Mouse (Mus musculus) liver, embryonic 16.5 days (tissue): Measurements from ENCODE around the gene Fam104a. TPM values are rescaled to one million over a fixed set of nuclear protein-coding genes. Genes with fewer than 3 reads are reported as not detected.
A peak's percentile ranks its signal among the peaks of the same experiment; 100 is the strongest.

Source experiments
- ATAC-seq: fragments of 200-750 bp; cut with Nextera tagmentation; 2 replicates; pipeline ENCODE4 v1.8.0; 2017; ENCODE audit warnings: low read depth, mild to moderate bottlenecking, moderate number of reproducible peaks, moderate library complexity
- H3K27ac ChIP-seq: fragments of 300-500 bp; sonication (generic); 2 replicates; pipeline ENCODE4 v1.5.1; 2014; ENCODE audit warnings: mild to moderate bottlenecking, low read length
- H3K27me3 ChIP-seq: fragments of 300-500 bp; sonication (generic); 2 replicates; pipeline ENCODE4 v1.6.1; 2014; ENCODE audit warnings: low read depth, low read length, mixed read lengths; ENCODE audit not compliant: control insufficient read depth, insufficient read depth
- H3K36me3 ChIP-seq: fragments of 300-500 bp; sonication (generic); 2 replicates; pipeline ENCODE4 v1.6.1; 2014; ENCODE audit warnings: mild to moderate bottlenecking; ENCODE audit not compliant: control insufficient read depth, insufficient read depth
- H3K4me1 ChIP-seq: fragments of 300-500 bp; sonication (generic); 2 replicates; pipeline ENCODE4 v1.6.1; 2014; ENCODE audit warnings: low read depth, low read length, mixed read lengths; ENCODE audit not compliant: control insufficient read depth
- H3K4me2 ChIP-seq: fragments of 300-500 bp; sonication (generic); 2 replicates; pipeline ENCODE4 v1.6.1; 2014; ENCODE audit warnings: low read depth, low read length, mixed read lengths
- H3K4me3 ChIP-seq: fragments of 300-500 bp; sonication (generic); 2 replicates; pipeline ENCODE4 v1.5.1; 2014; ENCODE audit warnings: low read depth, mild to moderate bottlenecking, low read length
- H3K9ac ChIP-seq: fragments of 300-500 bp; sonication (generic); 2 replicates; pipeline ENCODE4 v1.6.1; 2014; ENCODE audit warnings: low read depth, low read length
- H3K9me3 ChIP-seq: fragments of 300-500 bp; sonication (generic); replicated peaks from 2 replicates; pipeline ENCODE4 v1.6.1; 2016; ENCODE audit warnings: low read length; ENCODE audit not compliant: control insufficient read depth
- WGBS: fragments of 180-500 bp; shearing (Covaris S2); extraction: QIAGEN DNeasy Blood & Tissue Kit; methylation state at CpG from one replicate; pipeline ENCODE4 v1.1.7; 2014; ENCODE audit not compliant: insufficient replicate concordance; 5-methylcytosine and 5-hydroxymethylcytosine counted together
- polyA plus RNA-seq: library from polyadenylated mRNA; unstranded; fragments of >200 nt; fragmentation: Nextera tagmentation; extraction: Ambion mirVana; gene quantifications from 2 replicates; pipeline ENCODE4 v1.2.1, GENCODE M21; 2015

The Fam104a gene
- polyA plus RNA-seq, 1 experiment from 2014 or later = 39.2 TPM

DNA sequence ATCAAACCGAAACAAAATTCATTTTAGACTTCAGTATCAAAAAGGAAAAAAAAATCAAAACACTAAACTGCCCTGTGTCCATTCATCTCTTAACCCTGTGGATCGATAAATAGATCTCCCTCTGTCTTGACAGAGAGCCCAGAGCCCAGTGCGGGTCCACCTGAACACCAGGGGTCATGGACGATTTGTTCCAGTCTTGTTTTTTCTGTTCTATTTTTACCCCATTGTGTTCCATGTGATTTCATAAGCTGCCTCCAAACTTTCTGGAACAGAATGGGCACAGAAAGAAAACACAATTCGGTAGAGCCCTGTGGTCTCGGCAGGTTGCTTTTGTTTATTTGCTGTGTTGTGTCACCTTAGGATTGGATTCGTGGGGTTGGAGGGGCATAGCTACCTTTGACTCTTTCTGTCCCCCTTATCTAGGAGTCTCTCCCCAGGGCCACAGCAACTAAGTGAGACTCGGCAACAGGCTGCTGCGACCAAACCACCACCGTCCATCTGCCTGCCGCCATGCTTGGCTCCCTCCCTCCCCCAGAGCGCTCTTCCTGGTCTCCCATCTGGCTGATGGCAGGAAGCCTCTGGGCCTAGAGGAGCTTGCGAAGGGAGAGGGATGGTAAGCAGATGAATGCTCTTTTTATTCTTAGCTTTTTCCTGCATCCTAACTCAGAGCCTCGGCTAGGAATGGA, 38.6 kb upstream of the Fam104a start:
- no peak overlapping the region for H3K27ac ChIP-seq
- H3K9ac ChIP-seq = no peak overlapping the region
- H3K4me2 ChIP-seq = peak overlapping the region; percentile 7; the same call in 1 of the 2 replicates
- no peak overlapping the region for H3K4me3 ChIP-seq
- WGBS = 58% methylated on average over 14 of the region's 14 CpGs
- H3K4me1 ChIP-seq = no peaks in the 10 kb centered on the region; the same call in 1 of the 2 replicates
- no peaks in the 10 kb centered on the region for H3K27me3 ChIP-seq
- no peaks in the 10 kb centered on the region for H3K9me3 ChIP-seq
- peaks cover 13% of the 10 kb centered on the region for H3K36me3 ChIP-seq
- ATAC-seq = peak; percentile 47; the same call in 1 of the 2 replicates

DNA sequence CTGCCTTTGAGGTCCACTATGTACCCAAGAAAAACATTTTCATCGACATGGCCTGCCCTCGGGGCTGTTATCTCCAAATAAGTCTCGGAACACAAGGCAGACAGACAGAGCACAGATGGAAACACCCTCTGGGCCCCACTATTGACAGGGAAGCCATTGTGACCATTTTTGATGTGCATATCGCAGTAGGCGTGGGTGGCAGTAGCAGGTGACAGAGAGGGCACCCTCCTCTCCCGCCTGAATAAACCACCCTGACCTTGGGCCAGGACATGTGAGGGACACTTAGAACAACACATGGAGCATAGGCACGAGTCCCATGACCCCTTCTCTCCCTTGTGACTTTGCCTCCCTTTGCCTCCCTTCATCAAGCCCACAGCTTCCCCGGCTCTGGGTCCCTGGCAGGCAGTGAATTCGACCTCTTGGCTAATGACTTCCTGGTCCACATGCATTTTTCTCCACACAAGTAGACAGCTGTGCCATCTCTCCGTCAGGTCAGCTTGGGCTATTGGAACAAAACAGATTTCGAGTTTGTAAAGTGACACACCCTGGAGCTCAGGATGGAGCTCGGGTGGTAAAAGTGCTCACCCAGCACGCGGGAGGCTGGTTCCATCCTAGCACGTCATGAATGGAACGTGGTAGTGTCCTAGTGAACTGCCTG, 33.9 kb upstream of the Fam104a start:
- Histone ChIP-seq H3K4me2 (no peak overlapping the region), H3K27ac (no peak overlapping the region), H3K27me3 (no peaks in the 10 kb centered on the region), H3K9me3 (no peaks in the 10 kb centered on the region), H3K4me3 (no peak overlapping the region), H3K36me3 (no peaks in the 10 kb centered on the region), H3K9ac (no peak overlapping the region), H3K4me1 (no peaks in the 10 kb centered on the region; the same call in 1 of the 2 replicates)
- WGBS = 54% methylated on average over 16 of the region's 16 CpGs
- no peak for ATAC-seq

DNA sequence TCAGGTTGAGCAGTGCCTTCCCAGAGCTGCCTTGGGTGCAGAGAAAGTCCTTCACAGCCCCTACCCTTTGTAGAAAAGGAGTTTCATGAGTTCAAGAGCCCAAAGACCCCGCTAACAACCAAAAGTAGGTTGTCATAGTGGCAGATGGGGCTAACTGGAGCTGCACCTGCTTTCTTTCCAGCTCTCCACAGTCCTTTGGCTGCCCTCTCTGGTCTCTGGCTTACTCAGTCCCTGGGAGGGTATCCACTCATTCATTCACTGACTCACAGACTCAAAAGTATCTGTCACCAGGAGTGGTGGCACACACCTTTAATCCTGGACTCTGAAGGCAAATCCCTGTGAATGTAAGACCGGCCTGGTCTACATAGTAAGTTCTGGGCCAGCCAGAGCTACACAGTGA, 32.2 kb upstream of the Fam104a start:
- H3K4me2 ChIP-seq = no peak overlapping the region
- H3K36me3 ChIP-seq = no peaks in the 10 kb centered on the region
- no peaks in the 10 kb centered on the region for H3K4me1 ChIP-seq
- no peaks in the 10 kb centered on the region for H3K27me3 ChIP-seq
- H3K4me3 ChIP-seq = no peak overlapping the region
- H3K9me3 ChIP-seq = no peaks in the 10 kb centered on the region
- ATAC-seq = no peak
- H3K9ac ChIP-seq = no peak overlapping the region
- WGBS = 73% methylated on average over 2 of the region's 2 CpGs
- H3K27ac ChIP-seq = no peak overlapping the region

DNA sequence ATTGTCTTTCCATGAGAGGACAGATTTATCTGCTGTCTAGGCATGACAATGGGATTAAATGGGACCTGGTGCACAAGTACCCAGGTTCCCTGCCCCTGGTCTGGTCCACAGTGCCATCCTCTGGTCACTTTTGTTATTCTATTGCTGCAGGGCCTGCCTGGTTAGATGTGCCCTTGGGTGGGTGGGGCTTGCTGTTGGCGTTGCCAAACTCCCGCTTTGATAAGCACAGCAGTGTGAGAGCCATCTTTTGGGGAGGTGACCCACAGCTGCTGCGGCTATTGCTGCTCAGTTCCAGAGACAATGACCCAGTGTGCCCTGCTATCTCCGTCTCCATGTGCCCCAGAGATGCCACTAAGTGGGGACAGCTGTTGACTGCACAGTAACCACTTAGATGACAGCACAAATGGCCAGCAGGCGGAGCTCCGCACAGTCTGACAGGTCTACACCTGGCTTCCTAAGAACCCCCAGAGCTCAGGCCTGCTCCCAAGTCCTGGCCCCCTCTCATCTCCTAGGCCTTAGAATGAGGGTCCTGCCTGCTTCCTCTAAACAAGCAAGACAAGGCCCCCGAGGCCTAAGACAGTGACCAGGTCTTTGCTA, 31.2 kb upstream of the Fam104a start:
- peak; percentile 30; the same call in 1 of the 2 replicates for ATAC-seq
- Histone ChIP-seq H3K4me2 (no peak overlapping the region), H3K4me3 (no peak overlapping the region), H3K9ac (no peak overlapping the region), H3K4me1 (no peaks in the 10 kb centered on the region), H3K27ac (no peak overlapping the region), H3K9me3 (no peaks in the 10 kb centered on the region), H3K27me3 (peaks cover 3% of the 10 kb centered on the region), H3K36me3 (no peaks in the 10 kb centered on the region)
- 48% methylated on average over 7 of the region's 7 CpGs for WGBS

DNA sequence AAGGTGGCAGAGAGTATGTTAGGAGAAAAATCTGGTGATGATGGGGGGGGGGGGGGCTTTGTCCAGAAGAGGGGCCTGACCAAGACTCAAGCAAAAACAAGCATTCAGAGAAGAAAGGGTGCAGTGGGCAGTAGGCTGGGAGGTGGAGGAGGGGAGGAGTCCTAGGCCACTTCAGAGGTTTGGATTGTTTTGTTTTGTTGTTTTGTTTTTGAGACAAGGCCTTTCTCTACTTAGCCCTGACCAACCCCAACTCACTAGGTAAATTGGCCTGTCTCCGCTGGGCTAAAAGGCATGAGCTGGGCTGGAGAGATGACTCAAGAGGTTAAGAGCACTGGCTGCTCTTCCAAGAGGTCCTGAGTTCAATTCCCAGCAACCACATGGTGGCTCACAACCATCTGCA, 27.1 kb upstream of the Fam104a start:
- Histone ChIP-seq H3K36me3 (no peaks in the 10 kb centered on the region), H3K27me3 (peaks cover 15% of the 10 kb centered on the region), H3K27ac (no peak overlapping the region), H3K4me1 (no peaks in the 10 kb centered on the region), H3K9ac (no peak overlapping the region), H3K4me2 (no peak overlapping the region), H3K9me3 (no peaks in the 10 kb centered on the region), H3K4me3 (no peak overlapping the region)
- ATAC-seq = no peak
- 71% methylated on average over 1 of the region's 1 CpGs for WGBS

DNA sequence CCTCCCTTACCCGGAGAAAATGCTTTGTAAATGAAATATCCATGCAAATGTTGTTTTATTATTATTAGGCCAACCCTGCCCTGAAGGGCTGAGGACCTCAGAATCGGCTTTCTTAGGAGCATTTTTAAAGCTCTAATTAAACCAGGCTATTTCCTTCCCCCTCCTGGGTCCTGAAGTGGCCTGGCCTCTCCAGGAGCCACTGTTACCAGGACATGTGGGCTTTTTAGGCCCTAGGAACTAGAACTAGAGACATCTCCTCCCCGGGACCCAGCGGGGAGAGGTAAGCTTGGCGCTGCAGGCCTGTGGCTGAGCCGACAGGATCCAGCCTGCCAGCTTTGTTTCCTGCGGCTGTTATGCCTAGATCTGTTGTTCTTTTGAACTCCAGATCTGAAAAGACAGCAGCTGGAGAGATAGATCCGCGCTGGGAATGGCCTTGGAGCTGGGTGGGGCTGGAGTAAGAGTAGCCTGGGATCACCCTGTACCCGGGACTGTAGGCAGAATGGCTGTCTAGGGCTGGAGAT, 26.4 kb upstream of the Fam104a start:
- H3K4me3 ChIP-seq = no peak overlapping the region
- no peak for ATAC-seq
- H3K9ac ChIP-seq = peak overlapping the region; percentile 20; the same call in 1 of the 2 replicates
- H3K4me2 ChIP-seq = no peak overlapping the region
- H3K9me3 ChIP-seq = no peaks in the 10 kb centered on the region
- H3K27me3 ChIP-seq = peaks cover 15% of the 10 kb centered on the region
- no peak overlapping the region for H3K27ac ChIP-seq
- H3K4me1 ChIP-seq = no peaks in the 10 kb centered on the region
- H3K36me3 ChIP-seq = no peaks in the 10 kb centered on the region
- 16% methylated on average over 10 of the region's 10 CpGs for WGBS

DNA sequence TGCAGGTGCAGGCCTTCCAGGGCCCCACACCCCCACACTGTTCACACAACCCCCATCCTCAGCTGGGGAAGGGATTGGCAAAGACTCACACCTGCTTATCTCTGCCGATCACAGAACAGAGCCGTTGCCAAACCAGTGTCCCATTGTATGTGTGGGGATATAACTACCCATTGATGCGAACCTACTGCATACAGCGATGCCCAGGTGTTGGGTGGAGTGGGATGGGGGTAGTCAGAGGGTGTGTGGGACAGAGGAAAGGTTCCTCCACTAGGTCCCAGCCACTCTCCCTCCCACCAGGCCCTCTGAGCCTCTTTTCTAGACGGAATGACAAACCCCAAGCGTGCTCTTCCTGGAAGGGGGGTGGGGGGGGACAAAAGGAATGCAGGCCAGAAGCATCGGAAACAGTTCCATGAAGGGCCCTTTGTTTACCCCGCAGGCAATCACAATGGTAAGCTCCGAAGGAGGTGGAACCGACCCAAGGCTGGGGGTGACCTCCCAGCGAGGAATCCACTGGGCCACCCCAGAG, 25.8 kb upstream of the Fam104a start, which contains the start of gene Cpsf4l:
Cpsf4l (minus strand) TSS at position 287 of the 526 bp plus-strand sequence.
- H3K9me3 ChIP-seq = no peaks in the 10 kb centered on the region
- no peak within 1 kb of the TSS for H3K4me3 ChIP-seq
- ATAC-seq = no peak
- no peaks in the 10 kb centered on the region for H3K36me3 ChIP-seq
- H3K27ac ChIP-seq = no peak within 1 kb of the TSS
- H3K27me3 ChIP-seq = peaks cover 15% of the 10 kb centered on the region
- peak within 1 kb of the TSS; percentile 20; the same call in 1 of the 2 replicates for H3K9ac ChIP-seq
- 28% methylated on average over 11 of the region's 11 CpGs for WGBS
- H3K4me1 ChIP-seq = no peaks in the 10 kb centered on the region
- H3K4me2 ChIP-seq = no peak within 1 kb of the TSS

DNA sequence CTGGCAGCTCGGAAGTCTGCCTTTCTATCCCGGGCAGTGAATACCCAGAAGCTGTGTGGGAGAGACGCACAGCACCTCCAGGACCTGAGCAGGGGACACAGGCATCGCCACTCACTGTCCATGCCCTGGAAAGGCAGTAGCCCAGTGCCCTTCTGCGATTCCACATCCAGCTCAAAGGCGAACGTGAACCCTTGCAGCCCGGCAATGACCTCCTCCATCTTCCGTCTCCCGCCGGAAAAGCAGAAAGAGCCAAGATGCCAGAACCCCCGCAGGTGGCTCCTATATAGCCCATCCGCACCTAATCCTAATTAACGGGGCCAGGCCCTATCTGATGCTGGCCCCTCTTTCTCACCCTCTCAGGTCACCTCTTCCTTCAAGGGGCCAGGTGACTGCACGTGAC, 25.3 kb upstream of the Fam104a start:
- ATAC-seq = no peak
- H3K27ac ChIP-seq = no peak overlapping the region
- WGBS = 36% methylated on average over 15 of the region's 15 CpGs

More for the DNA sequence above, 25.3 kb upstream of the Fam104a start:
- H3K4me3 ChIP-seq = no peak overlapping the region
- H3K4me2 ChIP-seq = no peak overlapping the region
- peaks cover 15% of the 10 kb centered on the region for H3K27me3 ChIP-seq
- H3K9ac ChIP-seq = no peak overlapping the region
- H3K9me3 ChIP-seq = no peaks in the 10 kb centered on the region
- H3K36me3 ChIP-seq = no peaks in the 10 kb centered on the region
- H3K4me1 ChIP-seq = no peaks in the 10 kb centered on the region
